Comparison of ENCODE assay signal across 23 mouse cellular contexts in genomic region chr5:111436260-111436659, GRCm38 (mm10). TPM values are rescaled to one million over a fixed set of nuclear protein-coding genes. Genes with fewer than 3 reads are reported as not detected.
DNase-seq lines count a peak whose midpoint lies in the region; ATAC-seq and TF ChIP-seq lines count a peak whose summit lies in the region.
"Had no signal": no experiment of that assay in that cellular context is flagged by ENCODE, and none has a peak within 500 bp of the region (broad histone marks: within the 10 kb centered on the region; RNA-seq: fewer than 3 reads in every experiment).

No protein-coding gene starts in this region.

- H3K4me3 ChIP-seq in heart, adult 2 months, result no peak overlapping the region
- no peak overlapping the region for H3K4me3 ChIP-seq in heart, embryonic 11.5 days (ENCODE audit: low read depth, low read length)
- H3K4me3 ChIP-seq in liver, embryonic 13.5 days (replicated peaks), result no peak overlapping the region
- H3K4me3 ChIP-seq: hindbrain, embryonic 15.5 days; limb, embryonic 12.5 days; liver, embryonic 12.5 days had no signal

- H3K27me3 ChIP-seq in heart, adult 2 months (ENCODE audit: control insufficient read depth, insufficient read depth, low read length), result no peaks in the 10 kb centered on the region
- H3K27me3 ChIP-seq in heart, embryonic 11.5 days (ENCODE audit: control insufficient read depth, insufficient read depth, low read length), result no peaks in the 10 kb centered on the region
- H3K27me3 ChIP-seq in liver, embryonic 13.5 days, result peaks cover 4% of the 10 kb centered on the region; the same call in 1 of the 2 replicates
- H3K27me3 ChIP-seq: hindbrain, embryonic 15.5 days; liver, embryonic 12.5 days had no signal

- TF ChIP-seq POLR2A in heart, adult 2 months (IDR thresholded peaks at IDR 0.05; ENCODE audit: insufficient read depth, low read depth, low read length), result no peak

- DNase-seq in heart, adult 2 months, result no peak
- DNase-seq in liver, embryonic 13.5 days, result no peak
- DNase-seq in liver, result no peak
- DNase-seq in thymus, postnatal 4 days, result peak; percentile 39
- no peak for DNase-seq in thymus, postnatal 25 days
- DNase-seq in layer of hippocampus, postnatal 36 days, result no peak
- DNase-seq: adrenal gland, adult 2 months; cerebellum, adult 11-12 months; cerebellum, postnatal 25 days; gastrocnemius, postnatal 36 days; heart, postnatal 10 days; kidney, adult 8-10 months; kidney, postnatal 10 days; lung, adult 2 months; lung, postnatal 14 days had no signal

- H3K9me3 ChIP-seq in heart, embryonic 11.5 days (replicated peaks; ENCODE audit: control insufficient read depth, low read length), result no peaks in the 10 kb centered on the region
- H3K9me3 ChIP-seq in liver, embryonic 13.5 days (replicated peaks), result no peaks in the 10 kb centered on the region
- H3K9me3 ChIP-seq: hindbrain, embryonic 15.5 days; limb, embryonic 12.5 days; liver, embryonic 12.5 days had no signal

- 23% methylated on average over 7 of the region's 7 CpGs for WGBS in heart, adult 2 months
- WGBS in heart, embryonic 11.5 days (ENCODE audit: insufficient replicate concordance), result 47% methylated on average over 7 of the region's 7 CpGs
- WGBS in liver, embryonic 13.5 days (ENCODE audit: insufficient replicate concordance), result 18% methylated on average over 7 of the region's 7 CpGs

- peaks cover 14% of the 10 kb centered on the region for H3K4me1 ChIP-seq in heart, adult 2 months (ENCODE audit: control insufficient read depth, insufficient read depth, low read length)
- H3K4me1 ChIP-seq in heart, embryonic 11.5 days (ENCODE audit: control insufficient read depth, insufficient read depth, low read length), result peaks cover 36% of the 10 kb centered on the region
- H3K4me1 ChIP-seq in liver, embryonic 13.5 days (replicated peaks), result peaks cover 19% of the 10 kb centered on the region

- intact Hi-C loops in heart, adult 2 months (cut with DNase I), result no loop called here

- H3K36me3 ChIP-seq in heart, adult 2 months (ENCODE audit: control insufficient read depth, insufficient read depth, low read length), result no peaks in the 10 kb centered on the region
- peaks cover 2% of the 10 kb centered on the region; the same call in 1 of the 2 replicates for H3K36me3 ChIP-seq in heart, embryonic 11.5 days (ENCODE audit: control insufficient read depth, insufficient read depth, low read length)
- H3K36me3 ChIP-seq in liver, embryonic 13.5 days, result no peaks in the 10 kb centered on the region
- H3K36me3 ChIP-seq: hindbrain, embryonic 15.5 days; liver, embryonic 12.5 days had no signal

- H3K79me2 ChIP-seq in heart, adult 2 months (replicated peaks; ENCODE audit: control insufficient read depth, insufficient read depth, low read length), result peaks cover 5% of the 10 kb centered on the region; the same call in 1 of the 2 replicates

- peak overlapping the region; percentile 61 for H3K27ac ChIP-seq in heart, adult 2 months
- H3K27ac ChIP-seq in heart, embryonic 11.5 days (ENCODE audit: low read depth, low read length), result no peak overlapping the region
- H3K27ac ChIP-seq in liver, embryonic 13.5 days, result no peak overlapping the region
- H3K27ac ChIP-seq: hindbrain, embryonic 15.5 days; limb, embryonic 12.5 days; liver, embryonic 12.5 days had no signal

- no peak for TF ChIP-seq EP300 in heart, adult 2 months (IDR thresholded peaks at IDR 0.05; ENCODE audit: insufficient read depth, low read depth, low read length)

- H3K4me2 ChIP-seq in heart, embryonic 11.5 days, result no peak overlapping the region
- no peak overlapping the region for H3K4me2 ChIP-seq in liver, embryonic 13.5 days
- H3K4me2 ChIP-seq: hindbrain, embryonic 15.5 days; limb, embryonic 12.5 days; liver, embryonic 12.5 days had no signal

- ATAC-seq in heart, embryonic 11.5 days (replicated peaks; ENCODE audit: insufficient number of reproducible peaks, low FRiP score, low TSS enrichment), result no peak
- ATAC-seq in liver, embryonic 13.5 days (ENCODE audit: low read depth), result peak; percentile 25; the same call in 1 of the 2 replicates
- ATAC-seq in megakaryocyte-erythroid progenitor cell, adult 5-6 weeks (replicated peaks; ENCODE audit: low FRiP score, low TSS enrichment, poor library complexity, severe bottlenecking), result peak; percentile 71
- ATAC-seq: liver, embryonic 12.5 days had no signal

- H3K9ac ChIP-seq in heart, adult 2 months (ENCODE audit: low read depth, low read length), result no peak overlapping the region; the same call in 1 of the 2 replicates
- H3K9ac ChIP-seq in heart, embryonic 11.5 days (ENCODE audit: low read depth, low read length), result no peak overlapping the region
- H3K9ac ChIP-seq in liver, embryonic 13.5 days, result no peak overlapping the region
- H3K9ac ChIP-seq: hindbrain, embryonic 15.5 days; limb, embryonic 12.5 days; liver, embryonic 12.5 days had no signal

- no peak for TF ChIP-seq CTCF in heart, adult 2 months (IDR thresholded peaks at IDR 0.05)

RNA-seq across cellular contexts. Expression of gene Mn1, which starts 19.1 kb away (rescaled TPM):
- total RNA-seq in heart, adult 2 months (2021), result 10 to 100 TPM; 18.7 to 23.9 TPM
- 4.8 and 5.5 TPM in 2 replicates for polyA plus RNA-seq in heart, adult 2 months (2012; rRNA removed)
- polyA plus RNA-seq in heart, embryonic 11.5 days (2014; fragmentation: Nextera tagmentation; extraction: Ambion mirVana), result 6.6 and 7.1 TPM in 2 replicates
- 1.5 and 1.6 TPM in 2 replicates for polyA plus RNA-seq in liver, embryonic 13.5 days (2015; fragmentation: Nextera tagmentation; extraction: Ambion mirVana)
- total RNA-seq in megakaryocyte-erythroid progenitor cell, adult 5-6 weeks (2014; fragmentation: Nextera tagmentation), result 0.25 and 0.66 TPM in 2 replicates
- 0.72 and 0.94 TPM in 2 replicates for total RNA-seq in megakaryocyte-erythroid progenitor cell, adult 5-6 weeks (2017)
- total RNA-seq in layer of hippocampus, postnatal 36 days (2021), result 10 to 100 TPM; 34.2 to 38.1 TPM
- total RNA-seq: MEL; monocyte, adult 5-6 weeks had no signal
- polyA plus RNA-seq: C2C12 had no signal

Comparison
In these comparisons a context has a peak if more than half of its experiments do, and no peak if none do; other contexts are left out.
1. RNA of gene Mn1, which starts 19.1 kb away (total RNA-seq): 34.2 to 38.1 TPM in layer of hippocampus, postnatal 36 days and 18.7 to 23.9 TPM in heart, adult 2 months; 0.25 to 0.94 TPM in megakaryocyte-erythroid progenitor cell, adult 5-6 weeks; every median in the first group is over 10 times any median in the second.